8 mouse cellular contexts compared by ENCODE assay signal in genomic region chr3:58526408-58526737, GRCm38 (mm10). TPM values are rescaled to one million over a fixed set of nuclear protein-coding genes. Genes with fewer than 3 reads are reported as not detected.
DNase-seq lines count a peak whose midpoint lies in the region; ATAC-seq lines count a peak whose summit lies in the region.

No protein-coding gene starts in this region.

- WGBS in kidney, embryonic 15.5 days, result 7% methylated on average over 4 of the region's 4 CpGs
- WGBS in forebrain, embryonic 16.5 days, result 5% methylated on average over 4 of the region's 4 CpGs
- 11% methylated on average over 4 of the region's 4 CpGs for WGBS in midbrain, embryonic 12.5 days

- H3K4me3 ChIP-seq in kidney, embryonic 15.5 days (replicated peaks), result peak overlapping the region; percentile 88
- peak overlapping the region; percentile 83 for H3K4me3 ChIP-seq in forebrain, embryonic 16.5 days (replicated peaks; ENCODE audit: low read length)
- peak overlapping the region; percentile 94 for H3K4me3 ChIP-seq in midbrain, embryonic 12.5 days

- H3K4me2 ChIP-seq in kidney, embryonic 15.5 days, result peak overlapping the region; percentile 65
- H3K4me2 ChIP-seq in forebrain, embryonic 16.5 days (ENCODE audit: low read length), result peak overlapping the region; percentile 63
- H3K4me2 ChIP-seq in midbrain, embryonic 12.5 days (replicated peaks), result peak overlapping the region; percentile 84

- peak overlapping the region; percentile 56 for H3K9ac ChIP-seq in kidney, embryonic 15.5 days
- H3K9ac ChIP-seq in forebrain, embryonic 16.5 days (replicated peaks; ENCODE audit: low read depth, low read length), result peak overlapping the region; percentile 85
- H3K9ac ChIP-seq in midbrain, embryonic 12.5 days (replicated peaks), result peak overlapping the region; percentile 93; the same call in 1 of the 2 replicates

- peak overlapping the region; percentile 93; the same call in 1 of the 2 replicates for H3K27ac ChIP-seq in kidney, embryonic 15.5 days
- H3K27ac ChIP-seq in forebrain, embryonic 16.5 days (ENCODE audit: low read length), result no peak overlapping the region
- peak overlapping the region; percentile 93; the same call in 1 of the 2 replicates for H3K27ac ChIP-seq in midbrain, embryonic 12.5 days (replicated peaks)

- H3K9me3 ChIP-seq in kidney, embryonic 15.5 days (replicated peaks), result no peaks in the 10 kb centered on the region
- no peaks in the 10 kb centered on the region for H3K9me3 ChIP-seq in forebrain, embryonic 16.5 days (ENCODE audit: control insufficient read depth, low read length)
- no peaks in the 10 kb centered on the region for H3K9me3 ChIP-seq in midbrain, embryonic 12.5 days

- ATAC-seq in kidney, embryonic 15.5 days (replicated peaks; ENCODE audit: low FRiP score), result no peak
- no peak for ATAC-seq in forebrain, embryonic 16.5 days
- ATAC-seq in midbrain, embryonic 12.5 days (ENCODE audit: low FRiP score, low read depth), result no peak

- no peak for DNase-seq in kidney, adult 8-10 months
- peak; percentile 50 for DNase-seq in NIH3T3 (ENCODE audit: low read depth)
- no peak for DNase-seq in spleen, postnatal 14 days (ENCODE audit: low spot score in 2 of 2)
- no peak for DNase-seq in ovary, postnatal 36 days (ENCODE audit: low spot score)
- DNase-seq in urinary bladder, postnatal 14 days (ENCODE audit: low spot score), result no peak

- H3K36me3 ChIP-seq in kidney, embryonic 15.5 days, result peaks cover 31% of the 10 kb centered on the region
- H3K36me3 ChIP-seq in forebrain, embryonic 16.5 days (ENCODE audit: control insufficient read depth, insufficient read depth), result peaks cover 16% of the 10 kb centered on the region
- peaks cover 21% of the 10 kb centered on the region for H3K36me3 ChIP-seq in midbrain, embryonic 12.5 days

- no peaks in the 10 kb centered on the region for H3K27me3 ChIP-seq in kidney, embryonic 15.5 days
- no peaks in the 10 kb centered on the region for H3K27me3 ChIP-seq in forebrain, embryonic 16.5 days (replicated peaks; ENCODE audit: control insufficient read depth, insufficient read depth, low read length)
- no peaks in the 10 kb centered on the region for H3K27me3 ChIP-seq in midbrain, embryonic 12.5 days

- H3K4me1 ChIP-seq in kidney, embryonic 15.5 days, result peaks cover 14% of the 10 kb centered on the region; the same call in 1 of the 2 replicates
- peaks cover 13% of the 10 kb centered on the region for H3K4me1 ChIP-seq in forebrain, embryonic 16.5 days (replicated peaks; ENCODE audit: control insufficient read depth, insufficient read depth, low read length)
- peaks cover 16% of the 10 kb centered on the region for H3K4me1 ChIP-seq in midbrain, embryonic 12.5 days

RNA-seq across cellular contexts. Expression of gene Serp1, which starts 0.7 kb away (rescaled TPM):
- 139 and 150 TPM in 2 replicates for polyA plus RNA-seq in kidney, embryonic 15.5 days (2015; fragmentation: Nextera tagmentation; extraction: Ambion mirVana)
- 77.2 and 102 TPM in 2 replicates for polyA plus RNA-seq in forebrain, embryonic 16.5 days (2015; fragmentation: Nextera tagmentation; extraction: Ambion mirVana)
- polyA plus RNA-seq in midbrain, embryonic 12.5 days (2016; fragmentation: Nextera tagmentation; extraction: Ambion mirVana), result 111 and 118 TPM in 2 replicates

RNA-seq across cellular contexts. Expression of gene Eif2a, which starts 0.8 kb away (rescaled TPM):
- 56.3 and 58.0 TPM in 2 replicates for polyA plus RNA-seq in kidney, embryonic 15.5 days (2015; fragmentation: Nextera tagmentation; extraction: Ambion mirVana)
- polyA plus RNA-seq in forebrain, embryonic 16.5 days (2015; fragmentation: Nextera tagmentation; extraction: Ambion mirVana), result 44.6 and 50.4 TPM in 2 replicates
- 51.5 and 51.6 TPM in 2 replicates for polyA plus RNA-seq in midbrain, embryonic 12.5 days (2016; fragmentation: Nextera tagmentation; extraction: Ambion mirVana)

RNA-seq across cellular contexts. Expression of gene Selenot, which starts 50.1 kb away (rescaled TPM):
- polyA plus RNA-seq in kidney, embryonic 15.5 days (2015; fragmentation: Nextera tagmentation; extraction: Ambion mirVana), result 23.9 and 26.4 TPM in 2 replicates
- polyA plus RNA-seq in forebrain, embryonic 16.5 days (2015; fragmentation: Nextera tagmentation; extraction: Ambion mirVana), result 22.1 and 23.0 TPM in 2 replicates
- 21.7 and 23.5 TPM in 2 replicates for polyA plus RNA-seq in midbrain, embryonic 12.5 days (2016; fragmentation: Nextera tagmentation; extraction: Ambion mirVana)
